Mouse (Mus musculus): ENCODE data around the gene Tbl1xr1.
A peak's percentile ranks its signal among the peaks of the same experiment; 100 is the strongest.

DNA sequence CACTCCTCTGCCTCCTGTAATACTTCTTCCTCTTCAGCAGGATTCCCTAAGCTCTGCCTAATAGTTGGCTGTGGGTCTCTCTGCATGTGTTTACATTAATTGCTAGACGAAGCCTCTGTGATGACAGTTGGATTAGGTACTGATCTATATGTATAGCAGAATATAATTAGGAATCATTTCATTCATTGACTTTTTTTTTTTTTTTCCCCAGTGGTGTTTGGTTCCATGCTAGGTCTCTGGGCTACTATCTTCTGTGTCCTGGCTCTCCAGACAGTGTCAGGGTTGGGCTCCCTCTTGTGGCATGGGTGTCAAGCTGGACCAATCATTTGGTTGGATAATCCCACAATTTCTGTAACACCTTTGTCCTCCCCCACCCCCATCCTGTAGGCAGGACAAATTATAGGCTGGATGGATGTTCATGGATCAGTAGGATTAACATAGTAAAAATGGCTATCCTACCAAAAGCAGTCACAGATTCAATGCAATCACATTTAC lies 71.0 kb downstream of the Tbl1xr1 start:
- 0 out of 2 replicates have a peak, but pooled peaks have one; percentile 14 for TF ChIP-seq CTCF (IDR thresholded peaks at IDR 0.05; ENCODE audit: borderline replicate concordance, insufficient read depth, low read length)
- no peak for TF ChIP-seq POLR2A (IDR thresholded peaks at IDR 0.05; ENCODE audit: low read depth, low read length)
